Mouse (Mus musculus) spleen, adult 2 months (tissue): ENCODE results near the gene Angptl2. TPM values are rescaled to one million over a fixed set of nuclear protein-coding genes. Genes with fewer than 3 reads are reported as not detected.

Experiments used
- DNase-seq, 2 experiments: peaks; one replicate each; pipeline versions ENCODE4 v3.0.0 to v3.0.0-alpha.2; 2012 to 2021; ENCODE audit warnings: low spot score in 2 of 2, low read depth in 1 of 2
- H3K27ac ChIP-seq: fragments of 200-500 bp; 2 replicates; pipeline ENCODE4 v1.5.1; 2012; ENCODE audit warnings: low read length, inconsistent platforms; ENCODE audit not compliant: insufficient read depth
- H3K27me3 ChIP-seq: fragments of 200-500 bp; 2 replicates; pipeline ENCODE4 v1.6.1; 2012; ENCODE audit warnings: mild to moderate bottlenecking, moderate library complexity, low read length, inconsistent platforms; ENCODE audit not compliant: control insufficient read depth, insufficient read depth
- H3K36me3 ChIP-seq: fragments of 200-500 bp; 2 replicates; pipeline ENCODE4 v1.6.1; 2012; ENCODE audit warnings: mild to moderate bottlenecking, low read length, inconsistent platforms; ENCODE audit not compliant: control insufficient read depth, insufficient read depth
- H3K4me1 ChIP-seq: fragments of 200-500 bp; 2 replicates; pipeline ENCODE4 v1.6.1; 2011; ENCODE audit warnings: inconsistent platforms; ENCODE audit not compliant: control insufficient read depth, insufficient read depth, insufficient read length
- H3K4me3 ChIP-seq: fragments of 200-500 bp; 2 replicates; pipeline ENCODE4 v1.5.1; 2011; ENCODE audit warnings: mild to moderate bottlenecking, inconsistent platforms; ENCODE audit not compliant: insufficient read depth, insufficient read length; ENCODE audit errors: extremely low read depth
- CTCF ChIP-seq: fragments of 200-500 bp; IDR thresholded peaks from 2 replicates; pipeline ENCODE4 v1.5.1; 2011; ENCODE audit warnings: mild to moderate bottlenecking, inconsistent platforms; ENCODE audit not compliant: insufficient read depth, insufficient read length, insufficient replicate concordance; ENCODE audit errors: extremely low read depth
- POLR2A ChIP-seq: fragments of 200-500 bp; IDR thresholded peaks from 2 replicates; pipeline ENCODE4 v1.6.1; 2011; ENCODE audit warnings: low read depth, low read length, inconsistent platforms
- WGBS: fragments of 180-500 bp; shearing (Covaris S2); methylation state at CpG from one replicate; pipeline ENCODE4 v1.1.7; 2018; 5-methylcytosine and 5-hydroxymethylcytosine counted together
- polyA plus RNA-seq: library from polyadenylated mRNA; depleted of rRNA; stranded (reverse); fragments of >200 nt; gene quantifications from 2 replicates; pipeline ENCODE4 v1.2.3, GENCODE M21; 2012

Gene Angptl2
- polyA plus RNA-seq, 1 experiment: 36.2 TPM

GRCm38 (mm10) chr2:33269132-33269493 is 53.2 kb downstream of the Angptl2 start:
- no peak overlapping the region for H3K4me3 ChIP-seq
- WGBS: 84% methylated on average over 2 of the region's 2 CpGs
- H3K4me1 ChIP-seq: no peaks in the 10 kb centered on the region

GRCm38 (mm10) chr2:33270569-33270968 is 54.7 kb downstream of the Angptl2 start:
- no peak overlapping the region for H3K4me3 ChIP-seq
- 0 out of 2 replicates have a peak, but pooled peaks cover 5% of the 10 kb centered on the region for H3K36me3 ChIP-seq
- H3K4me1 ChIP-seq: no peaks in the 10 kb centered on the region
- DNase-seq: no peak
- TF ChIP-seq CTCF (no peak), POLR2A (no peak)
- no peak overlapping the region for H3K27ac ChIP-seq
- H3K27me3 ChIP-seq: no peaks in the 10 kb centered on the region
- 90% methylated on average over 2 of the region's 2 CpGs for WGBS

More at GRCm38 (mm10) chr2:33269132-33269493, 53.2 kb downstream of the Angptl2 start:
- Histone ChIP-seq H3K27me3 (no peaks in the 10 kb centered on the region), H3K36me3 (0 out of 2 replicates have a peak, but pooled peaks cover 3% of the 10 kb centered on the region), H3K27ac (no peak overlapping the region)
- no peak for TF ChIP-seq CTCF
- no peak for TF ChIP-seq POLR2A
- no peak for DNase-seq

GRCm38 (mm10) chr2:33271511-33271910 is 55.6 kb downstream of the Angptl2 start:
- Histone ChIP-seq H3K4me3 (no peak overlapping the region), H3K27me3 (no peaks in the 10 kb centered on the region), H3K36me3 (0 out of 2 replicates have a peak, but pooled peaks cover 5% of the 10 kb centered on the region), H3K4me1 (no peaks in the 10 kb centered on the region), H3K27ac (no peak overlapping the region)
- 93% methylated on average over 1 of the region's 1 CpGs for WGBS
- no peak for DNase-seq
- TF ChIP-seq CTCF (no peak), POLR2A (no peak)

GRCm38 (mm10) chr2:33272665-33273439 is 57.0 kb downstream of the Angptl2 start:
- Histone ChIP-seq H3K4me1 (no peaks in the 10 kb centered on the region), H3K27ac (no peak overlapping the region), H3K4me3 (no peak overlapping the region), H3K27me3 (no peaks in the 10 kb centered on the region), H3K36me3 (0 out of 2 replicates have a peak, but pooled peaks cover 5% of the 10 kb centered on the region)
- DNase-seq: no peak
- TF ChIP-seq POLR2A (no peak), CTCF (no peak)
- 86% methylated on average over 4 of the region's 4 CpGs for WGBS

GRCm38 (mm10) chr2:33274719-33275490 is 59.0 kb downstream of the Angptl2 start:
- WGBS: 92% methylated on average over 12 of the region's 12 CpGs
- Histone ChIP-seq H3K4me3 (no peak overlapping the region), H3K27ac (no peak overlapping the region), H3K36me3 (0 out of 2 replicates have a peak, but pooled peaks cover 5% of the 10 kb centered on the region), H3K27me3 (no peaks in the 10 kb centered on the region), H3K4me1 (no peaks in the 10 kb centered on the region)
- DNase-seq: no peak
- TF ChIP-seq POLR2A (no peak), CTCF (no peak)

DNA sequence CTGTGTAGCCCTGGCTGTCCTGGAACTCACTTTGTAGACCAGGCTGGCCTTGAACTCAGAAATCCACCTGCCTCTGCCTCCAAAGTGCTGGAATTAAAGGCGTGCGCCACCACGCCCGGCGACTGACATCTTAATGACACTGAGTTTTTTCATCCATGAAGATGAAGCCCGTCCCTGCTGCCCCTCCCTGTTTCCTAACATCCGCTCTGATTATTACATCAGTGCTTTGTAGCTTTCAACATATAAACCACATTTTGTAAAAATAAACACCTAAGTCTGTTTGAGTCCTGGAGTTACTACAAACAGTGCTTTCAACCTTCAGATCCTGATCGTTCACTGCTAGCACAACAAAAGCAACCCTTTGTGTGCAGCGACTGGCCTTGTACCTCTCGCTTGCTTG is 63.9 kb downstream of the Angptl2 start:
- Histone ChIP-seq H3K27ac (no peak overlapping the region), H3K36me3 (0 out of 2 replicates have a peak, but pooled peaks cover 2% of the 10 kb centered on the region), H3K4me1 (no peaks in the 10 kb centered on the region), H3K27me3 (no peaks in the 10 kb centered on the region), H3K4me3 (no peak overlapping the region)
- no peak for TF ChIP-seq POLR2A
- TF ChIP-seq CTCF: no peak
- WGBS: 87% methylated on average over 10 of the region's 10 CpGs
- DNase-seq: no peak

GRCm38 (mm10) chr2:33280525-33280924 is 64.7 kb downstream of the Angptl2 start:
- Histone ChIP-seq H3K36me3 (no peaks in the 10 kb centered on the region), H3K27ac (no peak overlapping the region), H3K27me3 (no peaks in the 10 kb centered on the region), H3K4me3 (no peak overlapping the region), H3K4me1 (no peaks in the 10 kb centered on the region)
- no peak for DNase-seq
- TF ChIP-seq CTCF (no peak), POLR2A (no peak)
- WGBS: 84% methylated on average over 2 of the region's 2 CpGs
